Mouse (Mus musculus): ENCODE measurements around the gene Lsg1. TPM values are rescaled to one million over a fixed set of nuclear protein-coding genes. Genes with fewer than 3 reads are reported as not detected.

Lsg1 gene
- total and polyA plus RNA-seq, 2 experiments from 2014 or later, result 16.7 to 42.1 TPM

DNA sequence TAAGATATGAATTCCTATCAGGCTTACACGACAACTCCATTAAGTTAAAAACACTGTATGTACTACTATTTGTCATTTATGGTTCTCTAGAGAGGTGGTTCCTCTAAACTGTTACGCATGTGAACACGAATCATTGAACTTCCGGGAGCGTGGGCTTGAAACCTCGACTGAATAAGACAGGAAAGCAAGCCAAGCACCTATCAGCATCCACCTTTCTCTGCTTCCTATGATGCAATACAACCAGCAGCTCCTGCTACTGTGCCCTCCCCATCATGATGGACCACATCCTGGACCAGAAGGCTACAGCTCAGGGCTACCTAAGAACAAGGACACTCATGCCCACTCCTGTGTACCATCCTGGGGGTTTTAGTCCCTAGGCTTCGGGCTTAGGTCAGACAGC is 36.3 kb upstream of the Lsg1 start:
- Histone ChIP-seq H3K9ac (replicated peaks; ENCODE audit: low read length) (no peak overlapping the region), H3K36me3 (ENCODE audit: insufficient read depth, low read length) (no peaks in the 10 kb centered on the region), H3K27ac (no peak overlapping the region), H3K4me2 (ENCODE audit: low read depth, low read length) (no peak overlapping the region), H3K9me3 (ENCODE audit: low read length) (no peaks in the 10 kb centered on the region), H3K4me1 (ENCODE audit: insufficient read depth, low read length) (no peaks in the 10 kb centered on the region), H3K4me3 (ENCODE audit: low read length) (no peak overlapping the region), H3K27me3 (ENCODE audit: insufficient read depth, low read length) (no peaks in the 10 kb centered on the region)
- DNase-seq (ENCODE audit: low spot score), result no peak
- no peak for TF ChIP-seq CTCF (IDR thresholded peaks at IDR 0.05; ENCODE audit: low read depth)
- 86% methylated on average over 7 of the region's 7 CpGs for WGBS
- ATAC-seq, result no peak

DNA sequence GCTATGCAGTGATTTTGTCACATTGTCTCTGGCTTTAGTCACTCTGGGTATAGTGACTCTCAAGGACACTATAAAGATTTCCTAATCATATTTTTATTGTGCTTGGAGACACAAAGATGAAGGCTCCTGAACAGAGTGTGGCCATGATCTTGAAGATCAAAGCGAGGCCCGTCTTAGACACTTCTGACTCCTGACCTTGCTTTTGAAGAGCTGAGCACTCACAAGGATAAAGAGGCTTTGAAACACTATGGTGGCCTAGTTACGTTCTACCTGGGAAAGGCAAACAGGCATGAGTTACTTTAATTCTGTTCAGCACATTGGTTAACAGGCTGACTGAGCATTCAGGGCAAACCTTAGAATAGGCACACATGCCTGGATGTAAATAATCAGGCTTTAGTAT is 28.9 kb upstream of the Lsg1 start:
- DNase-seq (ENCODE audit: low spot score), result no peak

DNA sequence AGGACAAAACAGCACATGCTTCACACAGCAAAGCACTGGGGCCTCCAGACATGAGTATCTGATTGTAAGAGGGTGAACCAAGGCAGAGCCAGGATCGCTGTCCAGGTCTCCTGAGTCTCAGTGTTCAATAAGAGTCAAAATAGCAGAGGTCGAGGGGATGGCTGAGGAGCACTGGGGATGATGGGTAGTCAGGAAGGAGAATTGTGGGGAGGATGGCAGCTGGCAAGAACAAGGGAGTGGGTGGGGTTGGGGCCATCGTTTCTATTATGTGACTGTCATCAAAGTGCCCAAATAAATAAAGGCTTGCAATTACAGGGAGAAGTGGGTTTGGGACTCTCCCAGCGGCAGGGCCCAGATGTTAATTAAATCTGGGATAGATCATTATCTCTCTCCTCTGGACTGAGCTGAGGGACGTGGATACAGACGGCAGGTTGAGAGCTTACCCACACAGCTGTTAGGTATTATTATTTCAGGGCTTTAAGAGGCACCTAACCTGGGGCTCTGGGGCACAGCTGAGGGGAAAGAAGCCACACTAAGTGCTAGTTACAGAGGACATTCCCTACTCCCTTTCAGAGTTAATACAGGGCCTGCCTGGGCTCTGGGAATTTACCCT is 27.4 kb upstream of the Lsg1 start:
- H3K36me3 ChIP-seq (ENCODE audit: insufficient read depth, low read length), result no peaks in the 10 kb centered on the region
- no peak overlapping the region for H3K27ac ChIP-seq
- no peak overlapping the region for H3K4me3 ChIP-seq (ENCODE audit: low read length)
- DNase-seq (ENCODE audit: low spot score), result no peak
- ATAC-seq, result no peak
- H3K4me2 ChIP-seq (ENCODE audit: low read depth, low read length), result no peak overlapping the region
- 21% methylated on average over 6 of the region's 6 CpGs for WGBS
- TF ChIP-seq CTCF (IDR thresholded peaks at IDR 0.05; ENCODE audit: low read depth), result no peak
- no peaks in the 10 kb centered on the region for H3K27me3 ChIP-seq (ENCODE audit: insufficient read depth, low read length)
- H3K4me1 ChIP-seq (ENCODE audit: insufficient read depth, low read length), result no peaks in the 10 kb centered on the region
- H3K9me3 ChIP-seq (ENCODE audit: low read length), result no peaks in the 10 kb centered on the region
- no peak overlapping the region for H3K9ac ChIP-seq (replicated peaks; ENCODE audit: low read length)

More for the DNA sequence above, 28.9 kb upstream of the Lsg1 start:
- Histone ChIP-seq H3K9ac (replicated peaks; ENCODE audit: low read length) (no peak overlapping the region), H3K4me2 (ENCODE audit: low read depth, low read length) (no peak overlapping the region), H3K27me3 (ENCODE audit: insufficient read depth, low read length) (no peaks in the 10 kb centered on the region), H3K27ac (no peak overlapping the region), H3K4me3 (ENCODE audit: low read length) (no peak overlapping the region), H3K4me1 (ENCODE audit: insufficient read depth, low read length) (no peaks in the 10 kb centered on the region), H3K36me3 (ENCODE audit: insufficient read depth, low read length) (no peaks in the 10 kb centered on the region), H3K9me3 (ENCODE audit: low read length) (no peaks in the 10 kb centered on the region)
- ATAC-seq, result no peak
- TF ChIP-seq CTCF (IDR thresholded peaks at IDR 0.05; ENCODE audit: low read depth), result no peak
- WGBS, result 86% methylated on average over 3 of the region's 3 CpGs

DNA sequence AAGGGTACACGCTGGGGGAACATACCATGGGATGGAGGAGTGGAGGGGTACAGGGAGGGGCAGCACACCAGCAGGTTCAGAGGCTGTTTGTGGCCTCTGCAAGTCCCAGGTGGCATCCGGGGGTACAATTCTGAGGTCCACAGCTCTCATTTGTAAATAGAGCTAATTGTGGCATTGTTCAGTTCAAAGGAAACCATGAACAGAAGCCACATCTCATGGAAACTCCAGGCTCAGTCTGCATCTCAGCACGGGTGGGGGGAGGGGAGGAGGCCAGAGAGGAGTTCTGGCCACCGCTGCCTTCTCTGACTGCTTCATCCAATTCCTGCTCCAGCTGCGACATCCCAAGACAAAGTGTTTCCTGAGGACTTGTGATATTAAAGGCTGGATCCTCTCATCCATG is 26.7 kb upstream of the Lsg1 start:
- no peak for ATAC-seq
- 29% methylated on average over 5 of the region's 5 CpGs for WGBS
- Histone ChIP-seq H3K9me3 (ENCODE audit: low read length) (no peaks in the 10 kb centered on the region), H3K9ac (replicated peaks; ENCODE audit: low read length) (no peak overlapping the region), H3K27me3 (ENCODE audit: insufficient read depth, low read length) (no peaks in the 10 kb centered on the region), H3K4me2 (ENCODE audit: low read depth, low read length) (no peak overlapping the region), H3K4me3 (ENCODE audit: low read length) (no peak overlapping the region), H3K27ac (no peak overlapping the region), H3K4me1 (ENCODE audit: insufficient read depth, low read length) (no peaks in the 10 kb centered on the region), H3K36me3 (ENCODE audit: insufficient read depth, low read length) (no peaks in the 10 kb centered on the region)
- no peak for TF ChIP-seq CTCF (IDR thresholded peaks at IDR 0.05; ENCODE audit: low read depth)
- DNase-seq (ENCODE audit: low spot score), result no peak

DNA sequence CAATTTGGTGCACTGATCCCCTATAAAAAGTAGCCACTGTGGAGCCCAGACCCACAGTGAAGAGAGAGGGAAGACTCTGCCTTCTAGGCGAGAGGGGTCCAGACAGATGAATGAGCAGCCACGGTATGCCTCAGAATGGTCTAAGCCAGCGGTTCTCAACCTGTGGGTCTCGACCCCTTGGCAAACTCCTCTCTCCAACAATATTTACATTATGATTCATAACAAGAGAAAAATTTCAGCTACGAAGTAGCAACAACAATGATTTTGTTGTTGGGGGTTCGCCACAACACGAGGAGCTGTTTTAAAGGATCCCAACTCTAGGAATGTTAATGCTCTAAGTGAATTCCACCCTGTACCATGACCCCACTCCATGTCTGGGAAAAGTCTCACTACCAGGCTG is 25.7 kb upstream of the Lsg1 start:
- no peak for ATAC-seq
- no peak for TF ChIP-seq CTCF (IDR thresholded peaks at IDR 0.05; ENCODE audit: low read depth)
- Histone ChIP-seq H3K9ac (replicated peaks; ENCODE audit: low read length) (no peak overlapping the region), H3K27me3 (ENCODE audit: insufficient read depth, low read length) (no peaks in the 10 kb centered on the region), H3K36me3 (ENCODE audit: insufficient read depth, low read length) (no peaks in the 10 kb centered on the region), H3K4me1 (ENCODE audit: insufficient read depth, low read length) (no peaks in the 10 kb centered on the region), H3K27ac (no peak overlapping the region), H3K4me2 (ENCODE audit: low read depth, low read length) (no peak overlapping the region), H3K4me3 (ENCODE audit: low read length) (no peak overlapping the region), H3K9me3 (ENCODE audit: low read length) (no peaks in the 10 kb centered on the region)
- WGBS, result 85% methylated on average over 7 of the region's 7 CpGs
- no peak for DNase-seq (ENCODE audit: low spot score)

DNA sequence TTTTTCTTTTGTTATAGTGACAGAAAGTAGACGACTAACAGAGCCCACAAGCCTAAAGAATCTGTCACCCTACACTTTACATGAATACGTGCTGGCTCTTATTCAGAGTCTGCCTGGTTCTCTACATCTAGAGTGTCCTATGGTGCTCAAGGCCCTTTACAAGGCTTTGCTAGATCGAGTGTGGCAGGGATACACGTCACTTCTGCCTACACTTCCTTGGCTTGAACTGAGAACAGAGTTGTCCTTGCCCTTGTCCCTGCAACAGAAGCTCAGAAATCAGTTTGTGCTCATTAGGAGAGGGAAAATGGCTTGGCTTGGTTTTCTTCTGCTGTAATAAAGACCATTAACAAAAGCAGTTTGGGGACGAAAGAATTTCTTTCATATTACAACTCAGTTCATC is 23.9 kb upstream of the Lsg1 start:
- Histone ChIP-seq H3K4me1 (ENCODE audit: insufficient read depth, low read length) (no peaks in the 10 kb centered on the region), H3K9me3 (ENCODE audit: low read length) (no peaks in the 10 kb centered on the region), H3K4me2 (ENCODE audit: low read depth, low read length) (no peak overlapping the region), H3K27me3 (ENCODE audit: insufficient read depth, low read length) (no peaks in the 10 kb centered on the region), H3K9ac (replicated peaks; ENCODE audit: low read length) (no peak overlapping the region), H3K4me3 (ENCODE audit: low read length) (no peak overlapping the region), H3K27ac (no peak overlapping the region), H3K36me3 (ENCODE audit: insufficient read depth, low read length) (no peaks in the 10 kb centered on the region)
- WGBS, result 72% methylated on average over 5 of the region's 5 CpGs
- DNase-seq (ENCODE audit: low spot score) (no peak), ATAC-seq (no peak)
- TF ChIP-seq CTCF (IDR thresholded peaks at IDR 0.05; ENCODE audit: low read depth), result no peak

DNA sequence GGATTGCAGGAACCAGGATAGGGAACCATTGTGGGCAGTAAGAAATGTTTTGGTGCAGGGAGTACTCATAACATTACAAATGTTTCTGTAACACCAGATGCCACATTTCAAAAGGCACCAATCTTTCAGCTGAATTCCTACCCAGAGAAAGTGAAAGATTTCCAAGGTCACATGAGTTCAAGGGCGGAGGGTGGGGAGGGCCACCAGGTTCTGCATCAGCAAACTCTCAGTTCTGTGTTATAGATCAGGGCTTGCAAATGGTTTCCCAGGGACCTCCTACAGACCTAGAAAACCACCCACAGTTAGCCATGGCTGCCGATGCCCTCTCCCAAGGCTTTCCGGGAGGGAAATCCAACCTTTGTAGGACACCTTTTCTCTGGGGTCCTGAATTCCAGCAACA is 20.5 kb upstream of the Lsg1 start:
- H3K4me1 ChIP-seq (ENCODE audit: insufficient read depth, low read length), result no peaks in the 10 kb centered on the region; the same call in 1 of the 2 replicates
- H3K9ac ChIP-seq (replicated peaks; ENCODE audit: low read length), result no peak overlapping the region
- H3K4me2 ChIP-seq (ENCODE audit: low read depth, low read length), result no peak overlapping the region
- H3K27ac ChIP-seq, result no peak overlapping the region
- no peaks in the 10 kb centered on the region for H3K9me3 ChIP-seq (ENCODE audit: low read length)
- no peaks in the 10 kb centered on the region for H3K36me3 ChIP-seq (ENCODE audit: insufficient read depth, low read length)
- whole genome bisulfite sequencing, result 87% methylated on average over 3 of the region's 3 CpGs
- no peak for TF ChIP-seq CTCF (IDR thresholded peaks at IDR 0.05; ENCODE audit: low read depth)
- no peaks in the 10 kb centered on the region for H3K27me3 ChIP-seq (ENCODE audit: insufficient read depth, low read length)
- ATAC-seq (no peak), DNase-seq (ENCODE audit: low spot score) (no peak)
- H3K4me3 ChIP-seq (ENCODE audit: low read length), result no peak overlapping the region
